Mouse (Mus musculus): ENCODE measurements around the gene Ltbp4.
A peak's percentile ranks its signal among the peaks of the same experiment; 100 is the strongest.

Ltbp4 gene

GRCm38 (mm10) chr7:27327500-27327899, 10.0 kb downstream of the Ltbp4 start:
- no peak for DNase-seq (ENCODE audit: low read depth)

GRCm38 (mm10) chr7:27326101-27326880, 11.2 kb downstream of the Ltbp4 start:
- no peak for DNase-seq (ENCODE audit: low read depth)

- DNase-seq (ENCODE audit: low read depth): peak; percentile 46
Observed at GRCm38 (mm10) chr7:27325697-27326096, 11.8 kb downstream of the Ltbp4 start.

DNA sequence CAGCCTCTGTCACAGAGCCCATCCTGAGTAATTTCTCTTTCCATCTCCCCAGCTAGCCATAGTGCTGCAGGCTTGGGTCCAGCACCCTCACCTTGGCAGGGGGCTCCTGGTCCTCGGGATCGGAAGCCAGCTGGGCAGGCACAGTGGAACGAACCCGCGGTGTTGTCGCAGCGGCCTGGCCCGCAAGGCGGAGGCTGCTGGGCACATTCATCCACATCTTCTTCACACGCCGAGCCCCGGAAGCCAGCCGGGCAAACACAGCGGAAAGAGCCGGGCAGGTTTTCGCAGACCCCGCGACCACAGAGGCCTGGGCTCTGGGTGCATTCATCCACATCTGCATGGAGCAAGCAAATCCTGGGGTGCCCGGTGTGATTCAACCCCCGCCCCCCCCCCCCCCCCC, 12.6 kb downstream of the Ltbp4 start:
- no peak for DNase-seq (ENCODE audit: low read depth)

DNA sequence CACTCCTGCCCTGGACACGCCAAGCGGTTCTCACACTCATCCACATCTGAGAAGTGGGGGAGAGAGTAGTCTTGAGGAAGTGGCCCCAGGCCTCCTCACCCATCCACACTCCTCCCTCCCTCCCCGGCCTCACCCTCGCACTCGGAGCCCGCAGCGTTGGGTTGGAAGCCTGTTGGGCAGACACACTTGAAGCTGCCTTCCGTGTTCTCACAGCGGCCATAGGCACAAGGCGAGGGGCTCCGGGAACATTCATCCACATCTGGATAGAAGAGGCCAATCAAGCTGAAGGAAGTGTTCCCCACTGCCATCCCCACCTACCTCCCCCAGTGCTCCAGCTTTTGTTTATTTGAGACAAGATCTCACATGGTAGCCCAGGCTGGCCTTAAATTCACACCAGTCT, 13.3 kb downstream of the Ltbp4 start:
- DNase-seq (ENCODE audit: low read depth): no peak

DNA sequence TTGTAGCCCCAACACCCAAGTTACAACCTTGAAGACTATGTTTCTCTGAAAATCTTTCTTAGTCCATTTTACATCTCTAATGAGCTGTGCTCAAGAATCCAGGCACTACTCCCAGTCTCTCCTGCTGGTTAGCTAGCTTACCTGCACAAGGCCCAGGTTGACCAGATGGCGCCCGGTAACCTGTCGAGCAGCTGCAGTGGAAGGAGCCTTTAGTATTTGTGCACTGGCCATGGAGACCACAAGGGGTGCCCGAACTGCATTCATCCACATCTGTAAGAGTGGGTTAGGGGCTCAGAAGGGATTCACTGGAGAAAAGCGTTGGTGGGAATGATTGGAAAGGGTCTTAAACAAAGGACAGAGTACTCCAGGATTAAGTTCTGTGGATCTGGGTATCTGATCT, 14.5 kb downstream of the Ltbp4 start:
- DNase-seq (ENCODE audit: low read depth): no peak

GRCm38 (mm10) chr7:27322291-27322690, 15.2 kb downstream of the Ltbp4 start:
- no peak for DNase-seq (ENCODE audit: low read depth)

DNA sequence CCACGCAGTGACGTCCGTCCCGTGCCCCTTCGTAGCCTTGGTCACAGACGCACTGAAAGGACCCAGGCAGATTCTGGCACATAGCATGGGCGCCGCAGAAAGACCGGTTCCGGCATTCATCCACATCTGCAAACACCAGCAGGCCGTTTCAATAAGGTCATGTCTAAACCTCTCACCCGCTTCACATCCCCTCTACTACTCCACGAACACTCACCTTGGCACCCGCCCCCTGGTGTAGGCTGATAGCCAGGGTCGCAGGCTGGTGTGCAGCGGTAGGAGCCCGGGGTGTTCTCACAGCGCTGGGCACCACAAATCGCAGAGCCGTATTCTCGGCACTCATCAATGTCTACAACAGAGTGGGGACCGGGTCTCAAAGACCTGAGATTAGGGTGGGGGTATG, 18.1 kb downstream of the Ltbp4 start:
- no peak for DNase-seq (ENCODE audit: low read depth)

DNA sequence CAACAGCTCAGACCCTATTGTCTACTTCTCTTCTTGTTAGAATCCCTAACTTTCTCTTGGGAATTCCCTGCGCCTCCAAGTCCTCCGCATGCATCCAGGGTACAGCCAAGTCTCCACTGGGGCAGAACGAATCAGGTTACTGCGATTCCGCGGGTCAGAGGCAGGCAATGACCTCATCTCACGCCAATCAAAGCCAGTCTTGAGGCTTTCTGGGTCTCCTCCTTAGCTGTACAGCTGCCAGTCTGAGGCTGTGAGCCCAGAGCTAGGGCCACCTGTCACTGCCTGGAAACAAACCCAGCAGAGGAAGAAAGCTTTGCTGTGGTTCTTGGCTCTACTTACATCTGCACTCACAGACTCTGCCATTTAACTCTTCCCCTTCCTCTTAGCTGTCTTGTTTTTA, 21.5 kb downstream of the Ltbp4 start:
- DNase-seq (ENCODE audit: low read depth): no peak

- DNase-seq (ENCODE audit: low read depth): peak; percentile 29
Observed at GRCm38 (mm10) chr7:27314393-27314792, 23.1 kb downstream of the Ltbp4 start.

DNA sequence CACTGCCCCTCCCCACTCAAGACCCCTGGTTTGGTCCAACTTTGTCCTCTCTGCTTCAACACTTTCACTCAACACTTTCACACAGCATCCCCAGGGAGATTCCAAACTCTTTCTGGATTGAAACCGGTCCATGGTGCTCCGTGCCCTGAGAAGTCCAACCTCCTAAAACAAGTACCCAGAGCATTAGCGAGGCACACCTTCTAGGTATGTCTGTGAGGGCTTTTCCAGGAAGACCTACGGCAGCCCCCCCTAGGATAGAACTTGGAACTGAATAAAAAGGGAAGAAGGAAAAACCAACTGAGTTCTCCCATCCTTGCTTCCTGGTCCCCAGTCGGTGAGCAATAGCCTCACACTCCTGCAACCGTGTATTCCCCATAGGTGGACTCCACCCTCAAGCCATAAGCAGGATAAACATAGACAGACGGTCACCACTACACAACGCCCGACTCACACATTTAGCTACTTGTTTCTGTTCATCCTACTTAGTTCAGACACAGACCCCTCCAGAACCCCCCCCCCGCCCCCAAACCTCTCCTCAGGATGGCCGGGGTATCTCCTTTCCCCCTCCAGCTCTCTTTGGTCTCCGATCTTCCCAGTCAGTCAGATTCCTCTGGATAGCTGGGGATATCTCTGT, 25.7 kb downstream of the Ltbp4 start:
- no peak for DNase-seq (ENCODE audit: low read depth)

DNA sequence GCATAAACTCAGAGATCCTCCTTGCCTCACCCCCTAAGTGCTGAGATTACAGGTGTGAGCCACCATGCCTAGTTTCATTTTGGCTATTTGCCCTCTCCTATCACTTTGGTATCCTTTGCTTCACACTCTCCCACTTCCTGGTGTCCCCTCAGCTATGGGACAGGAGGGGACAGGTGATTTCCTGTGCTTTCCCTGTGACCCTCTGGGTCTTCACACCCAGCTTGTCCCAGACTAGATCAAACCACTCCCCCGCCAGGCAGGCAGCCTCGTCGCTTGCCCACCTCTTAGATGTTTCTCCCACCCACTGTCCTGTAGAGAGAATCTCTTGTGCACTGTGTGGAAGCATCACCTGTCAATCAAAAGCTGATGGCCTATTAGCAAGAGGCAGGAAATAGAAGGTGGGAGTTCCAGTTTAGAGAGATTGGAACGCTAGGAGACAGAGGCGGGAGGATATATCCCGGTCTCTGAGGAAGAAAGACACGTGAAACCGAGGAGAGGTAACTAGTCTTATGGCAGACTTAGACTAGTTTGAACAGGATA, 26.4 kb downstream of the Ltbp4 start:
- no peak for DNase-seq (ENCODE audit: low read depth)

DNA sequence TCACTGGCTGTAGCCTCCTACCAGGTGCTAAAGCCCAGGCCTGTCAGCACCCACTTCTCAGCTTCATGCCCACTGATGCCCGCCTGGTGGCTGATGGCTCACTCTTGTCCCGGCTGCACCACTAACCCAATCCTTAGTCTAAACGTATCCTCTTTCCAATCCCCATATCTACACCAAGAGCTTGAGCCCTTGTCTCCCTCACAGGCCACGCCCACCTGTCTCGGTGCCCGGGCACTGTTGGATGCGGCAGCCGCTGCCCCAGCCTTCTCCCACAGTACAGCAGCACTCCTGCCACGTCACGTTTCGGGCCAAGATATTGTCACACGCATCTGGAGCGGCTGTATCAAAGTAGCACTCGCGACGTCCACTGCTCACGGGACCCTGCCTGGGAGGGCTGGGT, 27.2 kb downstream of the Ltbp4 start:
- peak; percentile 24 for DNase-seq (ENCODE audit: low read depth)

GRCm38 (mm10) chr7:27309832-27310231, 27.7 kb downstream of the Ltbp4 start:
- DNase-seq (ENCODE audit: low read depth): no peak

GRCm38 (mm10) chr7:27308821-27309549, 28.5 kb downstream of the Ltbp4 start:
- no peak for DNase-seq (ENCODE audit: low read depth)

DNA sequence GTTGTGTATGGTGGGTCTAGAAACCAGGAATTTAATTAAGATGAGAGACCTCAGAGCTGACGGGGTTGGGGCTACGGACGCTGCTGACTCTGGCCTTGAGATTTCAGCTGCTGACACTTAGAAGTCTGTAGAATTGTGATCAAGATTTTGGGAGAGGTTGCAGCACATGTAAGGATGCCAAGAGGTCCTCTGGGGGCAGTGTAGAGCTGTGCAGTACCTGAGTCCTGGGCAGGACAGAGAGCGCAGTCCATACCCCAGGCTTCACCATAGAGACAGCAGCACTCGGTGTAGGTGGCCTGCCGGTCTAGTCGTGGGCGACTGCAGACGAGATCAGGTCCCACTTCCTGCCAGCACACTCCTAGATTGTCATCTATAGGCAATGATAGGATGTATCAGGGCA, 29.9 kb downstream of the Ltbp4 start:
- DNase-seq (ENCODE audit: low read depth): no peak

GRCm38 (mm10) chr7:27306161-27307160, 31.0 kb downstream of the Ltbp4 start:
- peak; percentile 61 for DNase-seq (ENCODE audit: low read depth)

DNA sequence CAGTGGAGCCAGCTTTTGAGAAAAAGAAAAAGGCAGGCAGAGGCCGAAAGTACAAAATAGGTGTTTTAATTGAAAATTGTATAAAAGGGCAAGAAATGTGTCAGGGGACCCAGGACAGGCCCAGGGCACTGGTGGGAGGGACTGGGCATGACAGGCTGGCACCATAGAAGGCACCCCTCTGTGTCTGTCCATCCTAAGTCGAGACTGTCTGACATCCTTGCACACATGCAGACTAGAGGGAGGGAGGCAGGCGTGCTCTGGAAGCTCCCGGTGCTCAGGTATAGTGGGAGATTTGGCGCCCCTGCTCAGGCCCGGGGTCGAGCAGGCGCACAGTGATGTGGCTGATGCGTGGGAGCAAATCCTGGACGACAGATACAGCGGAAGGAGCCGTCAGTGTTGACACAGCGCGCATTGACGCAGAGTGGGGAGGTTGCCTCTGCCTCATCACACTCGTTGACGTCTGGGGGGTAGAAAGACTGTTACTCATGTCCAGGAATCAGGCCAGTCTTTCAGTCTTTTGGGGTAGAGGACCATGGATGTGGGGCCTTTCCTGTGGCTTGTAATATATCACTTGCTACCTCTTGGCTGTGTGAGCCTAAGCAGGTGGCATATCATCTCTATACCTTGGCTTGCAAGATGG, 32.3 kb downstream of the Ltbp4 start:
- DNase-seq (ENCODE audit: low read depth): no peak

DNA sequence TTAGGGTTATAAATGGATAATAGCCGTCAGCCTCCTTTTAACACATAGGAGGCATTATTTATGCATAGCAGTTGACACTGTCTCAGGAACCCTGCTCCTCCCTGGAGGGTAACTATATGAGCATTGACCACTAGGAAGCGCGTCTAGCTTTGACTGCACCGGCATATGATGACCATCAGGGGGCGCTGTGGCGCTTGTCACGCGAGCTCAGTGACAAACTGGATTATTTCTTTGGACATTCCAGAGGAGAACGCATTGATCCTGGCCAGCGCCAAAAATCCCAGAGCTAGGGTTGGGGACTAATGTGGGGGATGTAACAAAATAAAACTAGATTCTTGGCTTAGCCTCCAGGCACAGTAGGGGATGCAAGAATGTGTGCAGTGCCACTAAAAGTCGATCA, 35.3 kb downstream of the Ltbp4 start:
- peak; percentile 81 for DNase-seq (ENCODE audit: low read depth)

DNA sequence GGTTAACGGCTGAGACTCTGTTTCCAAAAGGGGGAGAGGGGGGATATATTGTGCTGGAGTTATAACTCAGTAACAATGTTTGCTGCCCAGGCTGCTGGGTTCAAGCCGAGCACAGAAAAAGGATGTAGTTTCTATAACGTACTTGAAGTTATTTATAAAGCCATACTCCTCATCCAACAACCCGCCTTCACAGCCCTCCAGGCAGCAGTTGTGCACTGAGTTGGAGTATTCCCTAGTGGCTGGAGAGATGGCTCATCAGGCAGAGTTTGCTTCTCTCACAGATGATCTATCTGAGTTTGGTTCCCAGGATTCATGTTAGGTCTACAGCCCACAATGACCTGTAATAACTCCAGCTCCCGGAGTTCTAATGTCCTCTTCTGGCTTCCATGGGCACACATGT, 36.7 kb downstream of the Ltbp4 start:
- DNase-seq (ENCODE audit: low read depth): no peak

DNA sequence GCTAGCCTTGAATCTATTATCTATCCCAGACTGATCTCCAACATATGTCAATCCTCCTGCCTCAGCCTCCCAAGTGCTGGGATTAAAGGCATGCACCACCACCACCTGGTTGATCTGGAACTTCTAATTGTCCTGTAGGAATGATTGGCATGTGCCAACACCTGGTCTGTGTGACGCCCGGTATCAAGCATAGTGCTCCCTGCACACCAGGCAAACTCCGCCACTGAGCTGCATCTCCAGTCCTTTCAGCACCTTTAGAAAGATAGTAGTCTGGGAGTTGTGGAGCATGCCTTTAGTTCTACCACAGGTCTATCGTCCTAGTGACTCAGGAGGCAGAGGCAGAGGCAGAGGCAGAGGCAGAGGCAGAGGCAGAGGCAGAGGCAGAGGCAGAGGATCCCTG, 37.1 kb downstream of the Ltbp4 start:
- DNase-seq (ENCODE audit: low read depth): no peak

Measured in induced T-regulatory cell, adult 2 months (primary cell).